ENCODE assay signal across 25 mouse cellular contexts in the genomic region with DNA sequence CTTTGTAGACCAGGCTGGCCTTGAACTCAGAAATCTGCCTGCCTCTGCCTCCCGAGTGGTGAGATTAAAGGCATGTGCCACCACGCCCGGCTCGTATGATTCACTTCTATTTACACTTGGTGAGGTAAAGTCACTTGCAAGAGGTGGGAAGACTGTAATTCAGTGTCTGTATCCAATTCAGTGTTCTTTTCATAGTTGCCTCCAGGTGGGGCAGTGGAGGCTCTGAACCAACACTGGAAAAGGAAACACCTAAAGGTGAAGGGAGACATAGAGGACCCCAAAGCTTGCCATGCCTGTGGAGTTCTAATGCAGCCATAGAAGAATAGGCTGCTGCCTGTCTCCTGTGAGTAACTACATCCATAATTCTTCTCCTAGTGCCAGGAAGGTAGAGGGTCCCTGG. TPM values are rescaled to one million over a fixed set of nuclear protein-coding genes. Genes with fewer than 3 reads are reported as not detected.
DNase-seq lines count a peak whose midpoint lies in the region; ATAC-seq and TF ChIP-seq lines count a peak whose summit lies in the region.
"Had no signal": no experiment of that assay in that cellular context is flagged by ENCODE, and none has a peak within 500 bp of the region (broad histone marks: within the 10 kb centered on the region; RNA-seq: fewer than 3 reads in every experiment).

No protein-coding gene starts in this region.

- peak; percentile 37 for TF ChIP-seq CTCF in lung, postnatal 0 days (IDR thresholded peaks at IDR 0.05)
- TF ChIP-seq CTCF in CH12.LX (conservative IDR thresholded peaks at IDR 0.05 in 1 of 2, IDR thresholded peaks at IDR 0.05 in 1 of 2; ENCODE audit: low read depth in 2 of 2, low read length in 2 of 2): peak in 1 of 2 experiments; percentile 67; a peak in 2 of 4 replicates

- in situ Hi-C loops in CH12.LX (cut with MboI; ENCODE audit: low pct_ligation_motif_present, low pct_unique_long_range_greater_than_20kb, low sequenced_read_pairs): no loop called here

- no peaks in the 10 kb centered on the region for H3K36me3 ChIP-seq in lung, postnatal 0 days (ENCODE audit: insufficient read depth, low read length)
- no peaks in the 10 kb centered on the region for H3K36me3 ChIP-seq in CH12.LX (replicated peaks in 1 of 2; ENCODE audit: control insufficient read depth in 1 of 2, insufficient read depth in 1 of 2, low read length in 1 of 2)
- H3K36me3 ChIP-seq: embryonic facial prominence, embryonic 15.5 days; forebrain, embryonic 10.5 days; heart, embryonic 10.5 days; midbrain, embryonic 13.5 days had no signal

- TF ChIP-seq POLR2A in CH12.LX (IDR thresholded peaks at IDR 0.05; ENCODE audit: low read depth, low read length): no peak

- TF ChIP-seq EP300 in lung, postnatal 0 days (IDR thresholded peaks at IDR 0.05): no peak
- TF ChIP-seq EP300 in CH12.LX (IDR thresholded peaks at IDR 0.05; ENCODE audit: low read length): no peak

- H3K79me2 ChIP-seq in CH12.LX (replicated peaks; ENCODE audit: control insufficient read depth, extremely low read depth, insufficient read depth, poor library complexity, severe bottlenecking): no peaks in the 10 kb centered on the region

- no peak for ATAC-seq in lung, postnatal 0 days
- ATAC-seq: midbrain, embryonic 13.5 days had no signal

- 80% methylated on average over 4 of the region's 4 CpGs for WGBS in lung, postnatal 0 days

- no peak overlapping the region for H3K27ac ChIP-seq in lung, postnatal 0 days (ENCODE audit: low read length)
- no peak overlapping the region for H3K27ac ChIP-seq in CH12.LX (ENCODE audit: insufficient read depth, low read depth)
- H3K27ac ChIP-seq: embryonic facial prominence, embryonic 15.5 days; forebrain, embryonic 10.5 days; heart, embryonic 10.5 days; hindbrain, embryonic 14.5 days; macrophage; midbrain, embryonic 13.5 days had no signal

- no peaks in the 10 kb centered on the region for H3K27me3 ChIP-seq in lung, postnatal 0 days (replicated peaks; ENCODE audit: insufficient read depth, low read length)
- H3K27me3 ChIP-seq in CH12.LX (replicated peaks): no peaks in the 10 kb centered on the region
- H3K27me3 ChIP-seq: embryonic facial prominence, embryonic 15.5 days; midbrain, embryonic 13.5 days had no signal

- H3K4me1 ChIP-seq in lung, postnatal 0 days (ENCODE audit: insufficient read depth, low read depth, low read length): no peaks in the 10 kb centered on the region
- peaks cover 12 to 18% of the 10 kb centered on the region in 2 experiments; a peak in 3 of 4 replicates for H3K4me1 ChIP-seq in CH12.LX (ENCODE audit: control insufficient read depth in 1 of 2, insufficient read depth in 2 of 2)
- H3K4me1 ChIP-seq: embryonic facial prominence, embryonic 15.5 days; forebrain, embryonic 10.5 days; heart, embryonic 10.5 days; midbrain, embryonic 13.5 days had no signal

- no peak for DNase-seq in lung, postnatal 0 days (ENCODE audit: low spot score)
- no peak for DNase-seq in lung, postnatal 14 days
- DNase-seq in CH12.LX (ENCODE audit: extremely low read depth) (no peak), R1 (ENCODE audit: low read depth, low spot score) (peak; percentile 65)
- DNase-seq in thymus, postnatal 25 days: peak; percentile 8
- DNase-seq in urinary bladder, postnatal 25 days (ENCODE audit: low spot score): no peak
- DNase-seq in left cerebral cortex, adult 18-20 months (ENCODE audit: low spot score in 2 of 2): no peak
- DNase-seq: cerebellum, postnatal 10 days; embryo, embryonic 11 days; gastrocnemius, postnatal 25 days; heart, postnatal 14 days; kidney, adult 18-20 months; kidney, postnatal 25 days; layer of hippocampus, adult 9-11 months; right cerebral cortex, adult 18-20 months had no signal

- H3K9ac ChIP-seq in lung, postnatal 0 days (replicated peaks; ENCODE audit: low read depth): no peak overlapping the region
- no peak overlapping the region for H3K9ac ChIP-seq in CH12.LX (ENCODE audit: insufficient read depth, low read depth)
- H3K9ac ChIP-seq: embryonic facial prominence, embryonic 15.5 days; hindbrain, embryonic 14.5 days; midbrain, embryonic 13.5 days had no signal

- dilution Hi-C loops in CH12.LX (cut with MboI; ENCODE audit: extremely low pct_ligation_motif_present, extremely low pct_unique_long_range_greater_than_20kb, low sequenced_read_pairs): no loop called here

- TF ChIP-seq RAD21 in CH12.LX (IDR thresholded peaks at IDR 0.05; ENCODE audit: low read depth, low read length): peak; percentile 39

- no peak overlapping the region for H3K4me3 ChIP-seq in lung, postnatal 0 days (ENCODE audit: low read depth, low read length)
- H3K4me3 ChIP-seq in CH12.LX (replicated peaks in 1 of 3; ENCODE audit: low read depth in 2 of 3, low read length in 2 of 3, poor library complexity in 1 of 3): no peak overlapping the region
- H3K4me3 ChIP-seq: embryonic facial prominence, embryonic 15.5 days; forebrain, embryonic 10.5 days; heart, embryonic 10.5 days; midbrain, embryonic 13.5 days had no signal

- H3K4me2 ChIP-seq in lung, postnatal 0 days (replicated peaks; ENCODE audit: low read depth, low read length): no peak overlapping the region
- no peak overlapping the region for H3K4me2 ChIP-seq in CH12.LX (ENCODE audit: insufficient read depth, low read depth, poor library complexity, severe bottlenecking)
- H3K4me2 ChIP-seq: embryonic facial prominence, embryonic 15.5 days; hindbrain, embryonic 14.5 days; midbrain, embryonic 13.5 days had no signal

- no peaks in the 10 kb centered on the region for H3K9me3 ChIP-seq in lung, postnatal 0 days (ENCODE audit: low read length)
- no peaks in the 10 kb centered on the region for H3K9me3 ChIP-seq in CH12.LX (replicated peaks; ENCODE audit: low read length)
- H3K9me3 ChIP-seq: embryonic facial prominence, embryonic 15.5 days; forebrain, embryonic 10.5 days; heart, embryonic 10.5 days; midbrain, embryonic 13.5 days had no signal

TF ChIP-seq in CH12.LX, 34 proteins besides CTCF, POLR2A, EP300 and RAD21:
- no peak for TF ChIP-seq JUN (IDR thresholded peaks at IDR 0.05; ENCODE audit: insufficient read depth, low read depth, low read length)
- peak; percentile 69 for TF ChIP-seq SMC3 (IDR thresholded peaks at IDR 0.05; ENCODE audit: low read depth, low read length)

RNA-seq across cellular contexts. Expression of a gene that starts 2.9 kb away (rescaled TPM):
- 0.29 and 0.51 TPM in 2 replicates for polyA plus RNA-seq in lung, postnatal 0 days (2015; fragmentation: Nextera tagmentation; extraction: Ambion mirVana)
- total RNA-seq in CH12.LX (2012; rRNA removed): not detected in 2 replicates
- not detected in 2 replicates for total RNA-seq in CH12.LX (2014; rRNA removed)
- not detected in 2 replicates for polyA plus RNA-seq in CH12.LX (2012; ENCODE audit: insufficient read length, low read depth)
- total RNA-seq in left cerebral cortex, adult 18-20 months (2021): not detected
- total RNA-seq: left cerebral cortex, postnatal 14 days had no signal
- polyA plus RNA-seq: forebrain, embryonic 10.5 days; heart, embryonic 10.5 days; hindbrain, embryonic 14.5 days; liver, embryonic 16.5 days; midbrain, embryonic 13.5 days; small intestine, adult 2 months; stomach, embryonic 14.5 days had no signal

RNA-seq across cellular contexts. Expression of a gene that starts 20.1 kb away (rescaled TPM):
- polyA plus RNA-seq in lung, postnatal 0 days (2015; fragmentation: Nextera tagmentation; extraction: Ambion mirVana): 69.5 and 73.3 TPM in 2 replicates
- 101 and 116 TPM in 2 replicates for total RNA-seq in CH12.LX (2012; rRNA removed)
- 166 and 205 TPM in 2 replicates for total RNA-seq in CH12.LX (2014; rRNA removed)
- polyA plus RNA-seq in CH12.LX (2012; ENCODE audit: insufficient read length, low read depth): 209 and 247 TPM in 2 replicates
- total RNA-seq in left cerebral cortex, adult 18-20 months (2021): 10 to 100 TPM; 47.9 to 53.6 TPM

Comparison
In these comparisons a context has a peak if more than half of its experiments do, and no peak if none do; other contexts are left out.
1. DNase-seq: peak in R1 (single experiment) and thymus, postnatal 25 days (single experiment); none in lung, postnatal 0 days (single experiment), lung, postnatal 14 days (single experiment), CH12.LX (single experiment), urinary bladder, postnatal 25 days (single experiment) and left cerebral cortex, adult 18-20 months (0 of 2).